Comparison of ENCODE assay signal across 15 mouse cellular contexts in the genomic region with DNA sequence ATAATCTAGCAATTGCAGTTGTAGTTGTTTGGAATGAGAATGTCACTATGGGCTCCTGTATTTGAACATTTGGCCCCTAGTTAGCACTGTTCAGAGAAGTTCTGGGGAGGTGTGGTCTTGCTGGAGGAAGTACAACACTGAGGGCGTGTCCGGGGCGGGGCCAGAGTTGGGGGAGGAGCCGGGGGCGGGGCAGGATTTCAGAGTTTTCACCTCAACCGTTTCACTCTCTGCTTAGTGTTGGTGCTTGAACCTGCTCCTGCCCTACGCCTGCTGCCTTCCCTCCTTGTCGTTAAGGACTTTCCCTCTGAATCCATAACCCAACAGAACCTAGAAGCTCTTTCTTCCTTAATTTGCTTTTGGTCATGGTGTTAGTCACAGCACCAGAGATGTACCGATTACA.
DNase-seq lines count a peak whose midpoint lies in the region; ATAC-seq and TF ChIP-seq lines count a peak whose summit lies in the region.
"Had no signal": no experiment of that assay in that cellular context is flagged by ENCODE, and none has a peak within 500 bp of the region (broad histone marks: within the 10 kb centered on the region; RNA-seq: fewer than 3 reads in every experiment).

No protein-coding gene starts in this region.

- H3K27ac ChIP-seq in thymus, adult 2 months (ENCODE audit: control insufficient read depth, insufficient read depth, low read length), result no peak overlapping the region
- no peak overlapping the region for H3K27ac ChIP-seq in liver, embryonic 11.5 days (ENCODE audit: low read depth, low read length)
- H3K27ac ChIP-seq: embryonic facial prominence, embryonic 12.5 days; forebrain, embryonic 13.5 days; kidney, postnatal 0 days; neural tube, embryonic 13.5 days had no signal

- DNase-seq in thymus, postnatal 14 days, result peak; percentile 9
- no peak for DNase-seq in thymus, adult 2 months
- peak; percentile 11 for DNase-seq in G1E (ENCODE audit: low spot score)
- DNase-seq in liver, embryonic 11.5 days (ENCODE audit: low spot score), result no peak
- no peak for DNase-seq in gastrocnemius, postnatal 4 days (ENCODE audit: low spot score in 2 of 2)
- DNase-seq in ovary, adult 18-20 months (ENCODE audit: low spot score), result no peak
- DNase-seq in lung, postnatal 14 days, result no peak
- DNase-seq: cerebellum, adult 9-10 months; gastrocnemius, postnatal 36 days; lung, adult 2 months had no signal

- no peak for ATAC-seq in G1E (ENCODE audit: extremely low read depth, insufficient number of reproducible peaks, low FRiP score, poor library complexity, severe bottlenecking)
- peak; percentile 48; the same call in 1 of the 2 replicates for ATAC-seq in liver, embryonic 11.5 days (replicated peaks; ENCODE audit: low FRiP score)
- ATAC-seq: forebrain, embryonic 13.5 days had no signal

- H3K4me1 ChIP-seq in thymus, adult 2 months (replicated peaks; ENCODE audit: control insufficient read depth, insufficient read depth, low read length), result no peaks in the 10 kb centered on the region
- H3K4me1 ChIP-seq in G1E (ENCODE audit: insufficient read depth, low read depth, low read length), result peaks cover 51% of the 10 kb centered on the region
- peaks cover 16% of the 10 kb centered on the region for H3K4me1 ChIP-seq in liver, embryonic 11.5 days (replicated peaks; ENCODE audit: control insufficient read depth, insufficient read depth, low read length)
- H3K4me1 ChIP-seq: forebrain, embryonic 13.5 days had no signal

- H3K27me3 ChIP-seq in thymus, adult 2 months (ENCODE audit: control insufficient read depth, insufficient read depth, low read length), result no peaks in the 10 kb centered on the region
- H3K27me3 ChIP-seq in G1E (ENCODE audit: insufficient read depth, low read length), result peaks cover 5% of the 10 kb centered on the region
- no peaks in the 10 kb centered on the region for H3K27me3 ChIP-seq in liver, embryonic 11.5 days (replicated peaks; ENCODE audit: control insufficient read depth, insufficient read depth, low read length)
- H3K27me3 ChIP-seq: embryonic facial prominence, embryonic 12.5 days; forebrain, embryonic 13.5 days; neural tube, embryonic 13.5 days had no signal

- 80% methylated on average over 9 of the region's 9 CpGs for WGBS in thymus, adult 2 months
- 61% methylated on average over 9 of the region's 9 CpGs for WGBS in liver, embryonic 11.5 days

- no peaks in the 10 kb centered on the region for H3K36me3 ChIP-seq in thymus, adult 2 months (ENCODE audit: control insufficient read depth, insufficient read depth, low read length)
- H3K36me3 ChIP-seq in G1E (replicated peaks), result no peaks in the 10 kb centered on the region
- H3K36me3 ChIP-seq in liver, embryonic 11.5 days (ENCODE audit: control insufficient read depth, insufficient read depth, low read length), result no peaks in the 10 kb centered on the region
- H3K36me3 ChIP-seq: embryonic facial prominence, embryonic 12.5 days; neural tube, embryonic 13.5 days had no signal

- no peak for TF ChIP-seq CTCF in thymus, adult 2 months (IDR thresholded peaks at IDR 0.05; ENCODE audit: borderline replicate concordance, control insufficient read depth, extremely low read depth, insufficient read depth, low read length, poor library complexity)
- TF ChIP-seq CTCF in G1E (IDR thresholded peaks at IDR 0.05; ENCODE audit: low read depth, low read length), result no peak

- no peak overlapping the region for H3K4me3 ChIP-seq in thymus, adult 2 months (ENCODE audit: control insufficient read depth, insufficient read depth, low read length)
- H3K4me3 ChIP-seq in G1E (ENCODE audit: low read depth, low read length), result no peak overlapping the region
- no peak overlapping the region for H3K4me3 ChIP-seq in liver, embryonic 11.5 days (ENCODE audit: low read depth, low read length)
- H3K4me3 ChIP-seq: embryonic facial prominence, embryonic 12.5 days; forebrain, embryonic 13.5 days; neural tube, embryonic 13.5 days had no signal

- no peak overlapping the region for H3K4me2 ChIP-seq in liver, embryonic 11.5 days
- H3K4me2 ChIP-seq: embryonic facial prominence, embryonic 12.5 days; forebrain, embryonic 13.5 days; midbrain, embryonic 11.5 days; neural tube, embryonic 13.5 days had no signal

- TF ChIP-seq POLR2A in thymus, adult 2 months (IDR thresholded peaks at IDR 0.05; ENCODE audit: control insufficient read depth, extremely low read depth, insufficient read depth, low read length, poor library complexity), result no peak

- no peak overlapping the region for H3K9ac ChIP-seq in liver, embryonic 11.5 days (ENCODE audit: low read depth, low read length)
- H3K9ac ChIP-seq: embryonic facial prominence, embryonic 12.5 days; forebrain, embryonic 13.5 days; neural tube, embryonic 13.5 days had no signal

- H3K9me3 ChIP-seq in G1E (replicated peaks), result no peaks in the 10 kb centered on the region
- H3K9me3 ChIP-seq in liver, embryonic 11.5 days (ENCODE audit: control insufficient read depth, low read length), result no peaks in the 10 kb centered on the region
- H3K9me3 ChIP-seq: embryonic facial prominence, embryonic 12.5 days; forebrain, embryonic 13.5 days; neural tube, embryonic 13.5 days had no signal

Comparison
In these comparisons a context has a peak if more than half of its experiments do, and no peak if none do; other contexts are left out.
1. DNase-seq: peak in thymus, postnatal 14 days (single experiment) and G1E (single experiment); none in thymus, adult 2 months (single experiment), liver, embryonic 11.5 days (single experiment), gastrocnemius, postnatal 4 days (0 of 2), ovary, adult 18-20 months (single experiment) and lung, postnatal 14 days (single experiment).